Mouse (Mus musculus): ENCODE measurements around the gene Brca1. TPM values are rescaled to one million over a fixed set of nuclear protein-coding genes. Genes with fewer than 3 reads are reported as not detected.
"Not testable (repeated sequence)": the region's sequence is repeated elsewhere in the genome, so short reads cannot be mapped to it uniquely, and the experiment has no call there.

Brca1 gene
- total RNA-seq, 1 experiment = 63.5 TPM

DNA sequence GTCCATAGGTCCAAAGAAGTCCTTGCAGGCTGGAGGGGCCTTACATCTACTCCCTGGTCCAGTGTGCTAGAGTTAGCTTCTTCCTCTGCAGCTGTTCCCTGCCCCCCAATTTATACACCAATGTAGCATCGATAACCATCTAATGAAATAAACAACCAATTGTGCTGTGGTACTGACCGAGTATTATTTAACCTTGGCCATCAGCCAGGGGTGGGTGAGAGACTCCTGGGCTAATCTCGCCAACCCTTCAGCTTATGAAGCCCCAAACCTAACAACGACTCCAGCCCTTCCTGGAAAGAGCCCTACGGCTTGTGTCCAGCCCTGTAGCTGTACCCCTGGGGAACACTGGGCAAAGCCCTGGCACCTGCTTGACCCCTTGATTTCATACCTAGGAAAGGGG, 77.5 kb downstream of the Brca1 start:
- no peak overlapping the region for H3K9ac ChIP-seq (ENCODE audit: insufficient read depth, low read depth, low read length, poor library complexity, severe bottlenecking)
- no peak overlapping the region for H3K4me3 ChIP-seq (ENCODE audit: insufficient read depth in 1 of 2, low read depth in 1 of 2, low read length in 2 of 2, poor library complexity in 1 of 2, severe bottlenecking in 1 of 2)
- no peak for TF ChIP-seq MAFK (IDR thresholded peaks at IDR 0.05; ENCODE audit: insufficient read depth, low read depth, low read length)
- H3K4me1 ChIP-seq (ENCODE audit: control insufficient read depth in 2 of 2, insufficient read depth in 2 of 2, low read length in 2 of 2, poor library complexity in 1 of 2) = peaks cover 14 to 25% of the 10 kb centered on the region in 2 experiments
- H3K36me3 ChIP-seq (ENCODE audit: control insufficient read depth, insufficient read depth, low read length, poor library complexity, severe bottlenecking) = no peaks in the 10 kb centered on the region
- H3K27ac ChIP-seq (ENCODE audit: insufficient read depth, low read depth, low read length, poor library complexity, severe bottlenecking) = no peak overlapping the region
- DNase-seq (ENCODE audit: low read depth, low spot score) = no peak
- no peaks in the 10 kb centered on the region for H3K9me3 ChIP-seq (ENCODE audit: control insufficient read depth, insufficient read depth, low read depth, low read length)
- in situ Hi-C loops (cut with MboI; ENCODE audit: low sequenced_read_pairs in 2 of 2, unreplicated experiment in 2 of 2) = no loop called here

DNA sequence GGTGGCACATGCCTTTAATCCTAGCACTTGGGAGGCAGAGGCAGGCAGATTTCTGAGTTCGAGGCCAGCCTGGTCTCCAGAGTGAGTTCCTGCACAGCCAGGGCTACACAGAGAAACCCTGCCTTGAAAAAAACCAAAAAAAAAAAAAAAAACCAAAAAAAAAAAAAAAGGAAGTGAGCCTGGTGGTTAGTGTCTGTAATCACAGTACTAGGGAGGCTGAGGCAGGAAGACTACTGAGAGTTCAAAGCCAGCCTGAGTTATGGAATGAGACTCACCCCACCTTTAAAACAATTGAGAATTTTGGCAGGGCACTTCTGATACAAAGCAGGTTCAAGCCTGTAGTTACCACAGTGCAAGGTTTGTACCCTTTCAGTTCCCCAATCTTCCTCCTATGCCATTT, 78.1 kb downstream of the Brca1 start:
- H3K9me3 ChIP-seq (ENCODE audit: control insufficient read depth, insufficient read depth, low read depth, low read length); H3K4me3 ChIP-seq (ENCODE audit: insufficient read depth in 1 of 2, low read depth in 1 of 2, low read length in 2 of 2, poor library complexity in 1 of 2, severe bottlenecking in 1 of 2); H3K36me3 ChIP-seq (ENCODE audit: control insufficient read depth, insufficient read depth, low read length, poor library complexity, severe bottlenecking); H3K9ac ChIP-seq (ENCODE audit: insufficient read depth, low read depth, low read length, poor library complexity, severe bottlenecking); DNase-seq (ENCODE audit: low read depth, low spot score); in situ Hi-C loops (cut with MboI; ENCODE audit: low sequenced_read_pairs in 2 of 2, unreplicated experiment in 2 of 2); H3K27ac ChIP-seq (ENCODE audit: insufficient read depth, low read depth, low read length, poor library complexity, severe bottlenecking): not testable (repeated sequence)
- H3K4me1 ChIP-seq (ENCODE audit: control insufficient read depth in 2 of 2, insufficient read depth in 2 of 2, low read length in 2 of 2, poor library complexity in 1 of 2) = peaks cover 12 to 22% of the 10 kb centered on the region in 2 experiments
- TF ChIP-seq ZNF384 (IDR thresholded peaks at IDR 0.05; ENCODE audit: low read depth, low read length) = peak; percentile 23; the same call in 1 of the 2 replicates

DNA sequence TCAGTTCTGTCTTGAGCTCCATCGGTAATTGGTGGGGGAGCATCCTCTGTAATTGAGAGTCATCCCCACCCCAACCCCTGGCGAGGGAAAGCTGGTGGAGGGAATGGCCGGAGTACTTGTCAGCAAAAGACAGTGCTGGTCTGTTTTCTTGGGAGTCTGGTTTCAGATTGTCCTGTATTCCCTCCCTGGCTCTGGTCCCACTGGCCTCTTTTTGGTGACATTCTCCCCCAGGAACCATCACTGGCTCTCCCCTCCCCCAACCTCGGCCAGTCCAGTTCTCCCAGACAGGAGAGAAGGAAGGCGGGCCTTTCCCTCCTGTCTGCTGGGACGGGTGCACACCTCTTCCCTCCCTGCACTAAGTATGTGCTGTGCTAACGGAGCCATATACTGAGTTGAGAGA, 79.4 kb downstream of the Brca1 start:
- H3K27ac ChIP-seq (ENCODE audit: insufficient read depth, low read depth, low read length, poor library complexity, severe bottlenecking) = no peak overlapping the region
- in situ Hi-C loops (cut with MboI; ENCODE audit: low sequenced_read_pairs in 2 of 2, unreplicated experiment in 2 of 2) = no loop called here
- TF ChIP-seq ZNF384 (IDR thresholded peaks at IDR 0.05; ENCODE audit: low read depth, low read length) (no peak), HCFC1 (IDR thresholded peaks at IDR 0.05; ENCODE audit: borderline replicate concordance, insufficient read depth, low read length) (no peak), ZC3H11A (IDR thresholded peaks at IDR 0.05; ENCODE audit: borderline replicate concordance, low read depth, low read length) (no peak), CHD2 (IDR thresholded peaks at IDR 0.05; ENCODE audit: low read depth, low read length) (no peak), MAFK (IDR thresholded peaks at IDR 0.05; ENCODE audit: insufficient read depth, low read depth, low read length) (no peak)
- H3K4me1 ChIP-seq (ENCODE audit: control insufficient read depth in 2 of 2, insufficient read depth in 2 of 2, low read length in 2 of 2, poor library complexity in 1 of 2) = peaks cover 4 to 16% of the 10 kb centered on the region in 2 experiments
- no peaks in the 10 kb centered on the region for H3K36me3 ChIP-seq (ENCODE audit: control insufficient read depth, insufficient read depth, low read length, poor library complexity, severe bottlenecking)
- no peak overlapping the region for H3K4me3 ChIP-seq (ENCODE audit: insufficient read depth in 1 of 2, low read depth in 1 of 2, low read length in 2 of 2, poor library complexity in 1 of 2, severe bottlenecking in 1 of 2)
- H3K9ac ChIP-seq (ENCODE audit: insufficient read depth, low read depth, low read length, poor library complexity, severe bottlenecking) = no peak overlapping the region
- no peaks in the 10 kb centered on the region for H3K9me3 ChIP-seq (ENCODE audit: control insufficient read depth, insufficient read depth, low read depth, low read length)
- no peak for DNase-seq (ENCODE audit: low read depth, low spot score)

DNA sequence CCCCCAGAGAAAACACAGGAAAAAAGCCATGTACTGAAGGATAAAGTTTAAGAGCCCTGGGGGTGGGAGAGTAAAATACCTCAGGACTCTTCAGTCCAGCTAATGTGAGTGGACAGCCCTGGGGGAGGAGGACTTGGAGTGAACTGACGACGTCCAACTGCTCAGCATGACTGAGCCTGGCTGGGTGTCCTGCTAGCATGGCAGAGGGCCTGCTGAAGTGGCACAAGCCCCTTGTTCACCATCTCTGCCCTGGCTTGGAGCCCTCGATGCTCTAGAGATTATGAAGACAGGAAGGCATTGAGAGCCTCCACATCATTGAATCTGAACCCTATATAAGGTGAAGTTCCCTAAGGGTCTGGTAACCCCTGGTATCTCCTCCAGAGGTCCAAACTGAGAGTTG, 79.8 kb downstream of the Brca1 start:
- in situ Hi-C loops (cut with MboI; ENCODE audit: low sequenced_read_pairs in 2 of 2, unreplicated experiment in 2 of 2) = no loop called here
- no peaks in the 10 kb centered on the region for H3K36me3 ChIP-seq (ENCODE audit: control insufficient read depth, insufficient read depth, low read length, poor library complexity, severe bottlenecking)
- TF ChIP-seq MAFK (IDR thresholded peaks at IDR 0.05; ENCODE audit: insufficient read depth, low read depth, low read length) = no peak
- TF ChIP-seq ZNF384 (IDR thresholded peaks at IDR 0.05; ENCODE audit: low read depth, low read length) = no peak
- no peak for TF ChIP-seq HCFC1 (IDR thresholded peaks at IDR 0.05; ENCODE audit: borderline replicate concordance, insufficient read depth, low read length)
- no peak for TF ChIP-seq ZC3H11A (IDR thresholded peaks at IDR 0.05; ENCODE audit: borderline replicate concordance, low read depth, low read length)
- TF ChIP-seq CHD2 (IDR thresholded peaks at IDR 0.05; ENCODE audit: low read depth, low read length) = no peak
- H3K4me1 ChIP-seq (ENCODE audit: control insufficient read depth in 2 of 2, insufficient read depth in 2 of 2, low read length in 2 of 2, poor library complexity in 1 of 2) = peaks cover 4 to 13% of the 10 kb centered on the region in 2 experiments
- no peak overlapping the region for H3K27ac ChIP-seq (ENCODE audit: insufficient read depth, low read depth, low read length, poor library complexity, severe bottlenecking)
- no peak overlapping the region for H3K9ac ChIP-seq (ENCODE audit: insufficient read depth, low read depth, low read length, poor library complexity, severe bottlenecking)
- no peak for DNase-seq (ENCODE audit: low read depth, low spot score)
- H3K4me3 ChIP-seq (ENCODE audit: insufficient read depth in 1 of 2, low read depth in 1 of 2, low read length in 2 of 2, poor library complexity in 1 of 2, severe bottlenecking in 1 of 2) = no peak overlapping the region
- H3K9me3 ChIP-seq (ENCODE audit: control insufficient read depth, insufficient read depth, low read depth, low read length) = no peaks in the 10 kb centered on the region

DNA sequence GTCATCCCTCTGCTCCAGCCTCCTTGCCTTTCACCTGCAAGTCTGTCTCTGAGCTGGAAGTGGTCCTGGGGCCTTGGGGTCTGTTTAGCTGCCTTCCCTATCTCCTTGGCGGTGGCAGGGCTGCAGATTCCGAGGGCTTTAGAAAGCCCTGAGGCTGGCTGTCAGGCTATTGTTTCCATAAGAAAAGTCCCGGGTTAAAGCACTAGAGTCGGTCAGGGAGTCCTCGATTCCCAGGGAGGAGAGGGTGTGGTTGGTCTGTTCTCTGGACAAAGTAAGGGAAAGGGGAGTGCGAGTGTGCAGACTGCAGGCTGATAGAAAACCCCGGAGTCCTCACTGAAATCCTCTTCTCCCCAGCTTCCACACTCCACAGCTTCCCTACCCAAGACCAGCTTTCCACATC, 81.5 kb downstream of the Brca1 start:
- Histone ChIP-seq H3K9me3 (ENCODE audit: control insufficient read depth, insufficient read depth, low read depth, low read length) (no peaks in the 10 kb centered on the region), H3K9ac (ENCODE audit: insufficient read depth, low read depth, low read length, poor library complexity, severe bottlenecking) (no peak overlapping the region), H3K4me1 (ENCODE audit: control insufficient read depth in 2 of 2, insufficient read depth in 2 of 2, low read length in 2 of 2, poor library complexity in 1 of 2) (peaks cover 5 to 15% of the 10 kb centered on the region in 2 experiments), H3K27ac (ENCODE audit: insufficient read depth, low read depth, low read length, poor library complexity, severe bottlenecking) (no peak overlapping the region), H3K4me3 (ENCODE audit: insufficient read depth in 1 of 2, low read depth in 1 of 2, low read length in 2 of 2, poor library complexity in 1 of 2, severe bottlenecking in 1 of 2) (no peak overlapping the region), H3K36me3 (ENCODE audit: control insufficient read depth, insufficient read depth, low read length, poor library complexity, severe bottlenecking) (no peaks in the 10 kb centered on the region)
- DNase-seq (ENCODE audit: low read depth, low spot score) = no peak
- in situ Hi-C loops (cut with MboI; ENCODE audit: low sequenced_read_pairs in 2 of 2, unreplicated experiment in 2 of 2) = no loop called here
- TF ChIP-seq HCFC1 (IDR thresholded peaks at IDR 0.05; ENCODE audit: borderline replicate concordance, insufficient read depth, low read length) (no peak), CHD2 (IDR thresholded peaks at IDR 0.05; ENCODE audit: low read depth, low read length) (no peak), MAFK (IDR thresholded peaks at IDR 0.05; ENCODE audit: insufficient read depth, low read depth, low read length) (no peak), ZC3H11A (IDR thresholded peaks at IDR 0.05; ENCODE audit: borderline replicate concordance, low read depth, low read length) (no peak), ZNF384 (IDR thresholded peaks at IDR 0.05; ENCODE audit: low read depth, low read length) (no peak)

All from ES-E14 (cell line).